Mouse (Mus musculus) heart, postnatal 36 days (tissue): ENCODE results near the gene Rbm24. TPM values are rescaled to one million over a fixed set of nuclear protein-coding genes. Genes with fewer than 3 reads are reported as not detected.

Source experiments
- DNase-seq, 2 experiments: peaks; one replicate each; pipeline ENCODE4 v3.0.0; 2021 to 2022
- intact Hi-C: fragments of 180-260 bp; cut with DNase I; formaldehyde crosslinking; loops from one replicate; pipeline ENCODE4 v1.15.1; 2025
- total RNA-seq, 2 experiments: library from RNA; stranded (reverse); gene quantifications; 2 replicates each; pipeline ENCODE4 v1.2.3; 2021

The Rbm24 gene
- total RNA-seq: 100 to 1,000 TPM; 181 to 191 TPM

DNA sequence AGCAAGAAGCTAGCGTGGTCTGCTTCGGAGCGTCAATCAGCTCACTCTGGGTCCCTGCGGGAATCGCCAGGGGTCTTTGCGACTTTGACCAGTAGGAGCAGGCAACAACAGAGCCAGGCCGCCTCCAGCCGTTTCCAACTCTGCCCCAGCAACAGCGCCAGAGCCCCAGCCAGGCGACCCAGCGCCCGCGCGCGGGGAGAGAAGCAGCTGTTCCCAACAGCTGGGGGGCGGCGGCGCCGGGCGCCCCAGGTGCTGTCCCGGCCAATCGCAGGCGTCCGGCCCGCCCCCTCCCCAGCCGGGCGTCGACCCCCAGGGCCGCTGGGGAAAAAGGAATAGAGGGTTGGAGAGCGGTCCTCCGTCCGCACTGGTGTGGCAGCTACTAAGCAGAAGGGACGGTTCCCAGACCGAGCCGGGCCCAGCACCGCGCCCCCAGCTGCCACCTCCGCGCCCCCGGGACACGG, at the start of gene Rbm24:
Rbm24 (plus strand) TSS at position 294 of the 461 bp plus-strand sequence.
- DNase-seq: peak; percentile 66 to 68
- intact Hi-C loops: loop anchor here (5.0 kb wide), 1 partner anchor 106 kb away; no protein-coding TSS in a partner anchor

DNA sequence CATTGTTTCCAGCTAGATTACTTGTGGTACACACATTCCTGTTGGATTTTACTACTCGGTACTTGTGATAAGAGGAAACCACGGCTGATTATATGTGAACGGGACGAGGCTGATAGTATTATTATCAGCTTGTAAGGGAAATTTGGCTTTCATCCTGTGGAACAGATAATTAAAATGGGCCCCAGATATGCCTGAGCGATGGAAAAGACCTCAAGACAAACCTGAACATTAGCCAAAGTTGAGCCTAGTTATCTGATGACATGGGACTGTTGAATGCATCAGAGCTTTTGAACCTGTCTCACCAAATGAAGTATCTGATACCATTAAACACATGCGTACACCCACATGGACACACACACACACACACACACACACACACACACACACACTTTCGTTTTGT, 45.4 kb upstream of the Rbm24 start:
- intact Hi-C loops: no loop called here
- no peak for DNase-seq

DNA sequence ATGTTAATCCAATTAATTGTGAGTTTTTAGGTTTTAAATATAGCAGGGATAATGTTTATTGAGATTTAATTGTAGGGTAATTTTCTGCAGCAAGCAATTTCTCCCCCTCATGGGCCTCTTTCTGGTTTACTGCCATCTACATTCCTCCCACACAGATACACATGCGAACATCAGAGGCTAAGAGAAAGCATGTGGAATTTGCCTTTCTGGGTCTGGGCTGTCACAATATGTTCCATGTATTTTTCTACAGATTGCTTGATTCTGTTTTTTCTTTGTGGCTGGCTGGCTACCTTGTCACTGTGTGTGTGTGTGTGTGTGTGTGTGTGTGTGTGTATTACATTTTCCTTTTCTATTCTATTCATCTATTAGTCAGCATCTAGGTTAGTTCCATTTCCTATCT, 42.9 kb upstream of the Rbm24 start:
- DNase-seq: no peak
- intact Hi-C loops: no loop called here

DNA sequence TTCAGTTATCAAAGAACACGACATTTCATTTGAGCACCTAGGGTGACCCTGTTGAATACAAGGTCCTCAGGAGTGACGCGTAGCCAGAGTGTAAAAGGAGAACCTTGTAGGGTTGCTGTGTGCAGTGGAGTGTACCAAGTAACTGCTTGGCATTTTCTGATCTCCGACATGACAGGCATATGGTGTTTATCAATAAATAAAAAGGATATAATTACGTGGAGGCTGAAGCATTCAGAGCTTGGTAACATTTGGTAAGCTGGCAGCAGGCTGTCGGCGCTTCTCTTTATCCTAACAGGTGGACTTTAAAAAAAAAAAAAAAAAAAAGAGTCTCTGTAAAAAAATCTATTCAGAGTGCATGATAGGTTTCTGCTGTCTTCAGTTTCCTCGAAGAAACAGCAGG, 30.8 kb upstream of the Rbm24 start:
- intact Hi-C loops: no loop called here
- no peak for DNase-seq

DNA sequence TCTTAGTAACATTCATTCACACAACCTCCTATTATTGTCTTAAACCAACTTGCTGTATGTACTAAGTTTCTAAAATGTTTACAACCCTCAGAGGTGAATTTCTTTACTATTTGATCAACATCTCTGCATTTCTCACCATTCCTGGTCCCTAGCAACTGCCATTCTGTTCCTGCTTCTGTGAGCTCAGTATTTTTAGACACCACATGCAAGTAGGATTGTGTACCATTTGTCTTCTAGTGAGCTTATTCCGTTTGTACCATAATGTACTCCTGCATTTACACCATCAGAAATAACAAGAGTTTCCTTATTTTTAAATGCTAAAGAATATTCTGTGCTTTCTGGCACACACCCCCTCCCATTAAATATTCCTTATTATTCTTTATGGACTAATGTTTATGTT, 26.6 kb upstream of the Rbm24 start:
- DNase-seq: no peak
- intact Hi-C loops: no loop called here

DNA sequence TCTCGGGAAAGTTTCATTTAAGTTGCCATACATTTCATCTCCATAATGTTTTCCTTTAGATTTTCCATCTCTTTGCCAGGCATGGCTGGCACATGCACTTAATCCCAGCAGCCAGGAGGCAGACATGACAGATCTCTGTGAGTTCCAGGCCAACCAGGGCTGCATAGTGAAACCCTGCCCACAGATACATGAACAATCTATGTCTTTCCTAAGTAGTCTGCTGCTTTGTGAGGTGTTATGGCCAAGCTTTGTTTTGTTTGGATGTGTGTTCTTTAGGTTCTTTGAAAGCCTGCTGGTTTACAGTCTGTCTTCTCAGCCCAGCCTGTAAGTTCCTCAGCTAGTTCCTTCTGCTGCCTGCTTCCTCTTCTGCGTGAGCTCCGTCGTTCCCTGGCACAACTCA, 25.3 kb upstream of the Rbm24 start:
- no peak for DNase-seq
- intact Hi-C loops: no loop called here

DNA sequence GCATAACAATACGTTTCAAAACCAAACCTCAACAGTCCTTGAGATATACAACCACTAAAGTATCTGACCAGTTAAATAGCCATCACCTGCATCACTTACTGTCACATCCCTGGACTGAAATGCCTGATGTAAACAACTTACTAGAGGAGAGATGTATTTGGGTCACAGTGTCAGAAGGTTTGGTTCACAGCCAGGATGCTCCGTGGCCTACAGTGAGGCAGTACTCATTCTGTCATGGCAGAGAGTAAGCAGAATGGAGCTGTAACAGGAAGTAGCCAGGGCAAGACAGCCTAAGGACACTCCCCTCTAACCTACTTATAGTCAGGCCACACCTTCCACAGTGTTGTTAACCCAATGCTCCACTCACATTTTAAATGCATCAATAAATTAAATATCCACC, 24.3 kb upstream of the Rbm24 start:
- intact Hi-C loops: no loop called here
- no peak for DNase-seq

DNA sequence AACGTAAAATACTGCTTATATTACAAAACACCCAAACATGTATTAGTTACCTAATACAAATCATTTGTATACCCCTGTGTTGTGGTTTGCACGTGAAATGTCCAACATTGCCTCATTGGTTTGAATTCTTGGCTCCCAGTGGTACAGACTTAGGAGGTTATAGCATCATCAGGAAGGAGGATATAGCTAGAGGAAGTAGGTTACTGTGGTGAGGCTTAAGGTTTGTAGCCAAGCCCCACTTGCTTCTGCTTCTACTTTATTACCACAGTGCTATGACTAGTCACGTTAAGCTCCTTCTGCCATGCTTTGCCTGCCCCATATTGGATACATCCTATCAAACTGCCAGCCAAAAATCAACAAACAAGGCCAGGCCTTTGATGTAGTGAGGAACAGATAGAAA, 21.0 kb upstream of the Rbm24 start:
- DNase-seq: no peak
- intact Hi-C loops: no loop called here

DNA sequence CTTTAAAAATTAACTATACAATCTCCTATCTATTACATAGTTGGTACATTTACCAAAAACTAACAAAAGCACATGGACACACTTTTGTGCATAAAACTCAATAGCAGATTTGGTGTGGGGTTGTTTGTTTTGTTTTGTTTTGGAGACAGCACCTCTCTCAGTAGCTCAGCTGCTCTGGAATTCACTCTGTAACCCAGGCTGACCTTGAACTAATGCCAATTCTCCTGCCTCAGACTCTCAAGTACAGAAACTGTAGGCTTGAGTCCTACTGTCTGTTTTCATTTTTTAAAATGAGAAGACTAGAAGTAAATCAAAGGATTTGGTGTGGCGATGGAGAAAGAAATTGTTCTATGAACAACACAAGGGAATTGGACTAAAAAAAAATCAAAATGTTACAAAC, 11.1 kb upstream of the Rbm24 start:
- DNase-seq: no peak
- intact Hi-C loops: no loop called here

DNA sequence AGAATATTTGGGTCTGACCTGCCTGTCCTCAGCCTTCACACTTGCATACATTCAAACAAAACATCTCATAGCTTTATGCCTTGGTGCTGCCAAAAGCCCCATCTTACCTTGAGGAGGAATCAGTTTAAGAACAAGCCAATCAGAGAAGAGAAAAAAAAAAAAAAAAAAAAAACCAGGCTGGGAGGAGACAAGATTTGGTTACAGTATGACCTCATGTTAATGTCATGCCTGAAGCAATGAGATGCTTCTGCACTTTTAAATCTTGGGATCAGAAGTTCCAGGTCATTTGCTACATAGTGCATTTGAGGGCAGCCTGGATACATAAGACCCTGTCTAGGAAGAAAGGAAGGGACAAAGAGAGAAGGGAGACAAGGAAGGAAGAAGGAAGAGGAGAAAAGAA, 6.0 kb upstream of the Rbm24 start:
- intact Hi-C loops: loop anchor here (5.0 kb wide), 1 partner anchor 55 kb away; no protein-coding TSS in a partner anchor
- no peak for DNase-seq

DNA sequence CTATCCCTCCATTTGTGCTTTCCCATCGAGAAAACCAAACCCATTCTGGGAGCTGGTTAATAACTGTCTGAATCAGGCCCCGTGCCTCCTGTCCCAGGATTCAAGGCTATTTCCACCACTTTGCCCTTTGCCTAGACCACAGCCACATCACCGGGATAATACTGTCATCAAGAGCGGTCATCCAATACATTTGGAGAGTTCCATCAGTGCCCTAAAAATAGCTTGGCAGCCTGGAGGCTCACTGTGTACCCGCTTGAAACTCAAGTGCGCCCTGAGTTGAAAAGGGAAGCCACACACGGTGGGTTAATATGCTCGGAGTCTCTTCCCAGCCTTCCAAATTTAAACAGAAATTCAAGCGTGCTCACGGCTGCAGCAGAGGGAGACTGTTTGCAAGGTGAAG, 4.6 kb upstream of the Rbm24 start:
- intact Hi-C loops: loop anchor here (5.0 kb wide), 1 partner anchor 56 kb away; no protein-coding TSS in a partner anchor
- DNase-seq: peak; percentile 36 to 45

DNA sequence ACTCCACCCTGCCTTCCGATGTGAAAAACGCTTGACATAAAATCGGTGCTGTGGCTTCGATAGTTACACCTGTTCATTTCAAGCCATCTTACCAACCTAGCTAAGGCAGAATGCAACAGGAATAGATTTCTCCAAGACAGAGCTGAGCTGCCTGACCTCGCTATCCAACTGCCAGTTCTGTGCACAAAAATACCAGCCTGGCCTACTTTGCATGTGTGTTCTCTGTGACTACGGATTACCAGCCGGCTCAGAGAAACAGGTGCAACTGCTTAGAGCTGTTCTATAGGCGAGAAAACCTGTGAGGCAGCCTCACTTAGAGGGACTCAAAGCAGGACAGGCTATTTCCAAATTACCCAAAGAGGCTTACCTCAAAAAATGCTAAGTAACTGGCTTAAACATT, 4.2 kb upstream of the Rbm24 start:
- peak in 1 of 2 experiments; percentile 15 for DNase-seq
- intact Hi-C loops: loop anchor here (5.0 kb wide), 1 partner anchor 57 kb away; no protein-coding TSS in a partner anchor

DNA sequence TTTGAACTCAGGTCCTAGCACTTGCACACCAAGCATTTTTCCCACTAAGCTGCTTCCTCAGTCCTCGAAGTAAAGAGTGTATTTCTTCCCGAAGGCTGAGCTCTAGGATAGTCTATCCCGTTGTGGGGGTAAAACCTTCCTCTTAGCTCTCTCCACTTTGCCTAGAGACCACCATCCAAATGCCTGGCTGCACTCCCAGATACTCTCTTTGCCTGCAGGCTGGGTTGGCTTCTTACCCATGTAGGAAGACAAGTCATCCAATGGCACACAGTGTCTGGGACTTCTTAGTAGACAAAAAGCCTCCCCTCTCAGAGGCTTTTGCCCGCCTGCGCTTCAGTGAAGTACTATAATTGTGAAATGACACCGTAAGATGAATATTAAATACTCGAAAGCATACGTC, 2.2 kb upstream of the Rbm24 start:
- intact Hi-C loops: loop anchor here (5.0 kb wide), 1 partner anchor 104 kb away; no protein-coding TSS in a partner anchor
- DNase-seq: no peak

DNA sequence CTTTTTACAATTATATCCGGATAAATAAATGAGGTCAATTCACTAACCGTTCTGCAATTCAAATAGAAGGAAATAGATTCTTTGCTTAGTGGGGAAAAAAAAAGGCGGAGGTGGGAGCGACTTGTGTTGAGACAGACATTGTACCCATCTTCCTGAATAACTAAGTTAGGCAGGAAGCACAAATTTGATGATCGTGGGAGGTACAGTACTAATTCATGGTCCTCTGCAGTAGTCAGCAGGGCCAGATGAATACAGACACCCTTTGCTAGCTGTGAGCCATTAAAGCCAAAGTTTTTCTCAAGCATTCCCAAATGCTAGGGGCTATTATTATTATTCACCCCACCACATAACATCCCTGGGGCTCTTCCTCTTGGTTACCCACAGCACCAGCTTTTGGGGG, 640 bp upstream of the Rbm24 start:
- intact Hi-C loops: loop anchor here (5.0 kb wide), 1 partner anchor 105 kb away; no protein-coding TSS in a partner anchor
- no peak for DNase-seq

DNA sequence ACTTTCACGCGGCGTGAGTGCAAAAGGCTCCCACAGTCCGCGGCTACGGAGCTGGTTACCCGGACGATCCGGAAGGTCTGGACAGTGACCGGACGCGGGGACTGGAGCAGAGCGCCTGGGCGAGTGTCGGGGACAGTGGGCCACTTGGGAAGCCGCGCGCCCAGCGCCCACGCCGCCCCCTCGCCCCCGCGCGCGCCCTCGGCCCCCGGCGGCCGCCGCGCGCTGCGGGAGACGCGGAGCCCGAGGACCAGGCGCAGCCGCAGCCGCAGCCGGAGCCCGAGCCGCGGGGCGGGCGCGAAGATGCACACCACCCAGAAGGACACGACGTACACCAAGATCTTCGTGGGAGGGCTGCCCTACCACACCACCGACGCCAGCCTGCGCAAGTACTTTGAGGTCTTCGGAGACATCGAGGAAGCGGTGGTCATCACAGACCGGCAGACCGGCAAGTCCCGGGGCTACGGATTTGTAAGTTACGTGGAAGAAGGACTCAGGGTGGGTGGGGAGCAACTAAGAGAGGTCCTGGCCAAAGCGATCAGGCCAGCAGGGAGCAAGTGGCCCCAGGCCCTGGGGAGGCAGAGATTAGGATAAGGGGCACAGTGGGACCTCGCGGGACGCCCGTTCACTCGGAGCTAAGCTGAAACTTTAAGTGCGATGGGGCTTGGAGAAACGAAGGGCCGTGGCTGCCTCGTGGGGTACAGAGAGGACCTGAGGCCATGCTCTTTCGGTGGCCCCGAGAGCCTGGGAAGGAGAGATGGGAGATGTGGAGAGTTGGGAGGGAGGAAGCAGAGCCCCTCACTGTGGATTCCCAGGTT, 704 bp downstream of the Rbm24 start:
- intact Hi-C loops: loop anchor here (5.0 kb wide), 1 partner anchor 107 kb away; no protein-coding TSS in a partner anchor
- DNase-seq: peak in 1 of 2 experiments; percentile 26

DNA sequence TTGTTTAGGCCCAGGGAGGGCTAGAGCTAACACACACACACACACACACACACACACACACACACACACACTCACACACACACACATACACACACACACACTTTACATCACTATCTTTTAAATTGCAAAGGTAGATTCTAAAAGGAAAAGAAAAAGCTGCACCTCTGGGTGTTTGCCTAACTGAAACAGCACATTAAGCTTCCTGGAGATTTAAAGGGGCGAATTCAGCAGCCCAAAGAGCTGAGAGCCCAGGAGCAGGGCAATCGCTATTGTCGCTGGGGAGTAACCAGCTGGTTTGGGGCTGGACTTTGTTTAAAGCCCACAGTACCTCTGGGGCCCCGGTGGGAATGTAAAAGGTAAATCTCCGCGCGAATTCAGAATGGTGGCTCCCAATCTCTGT, 1.4 kb downstream of the Rbm24 start:
- DNase-seq: no peak
- intact Hi-C loops: loop anchor here (5.0 kb wide), 1 partner anchor 107 kb away; no protein-coding TSS in a partner anchor

DNA sequence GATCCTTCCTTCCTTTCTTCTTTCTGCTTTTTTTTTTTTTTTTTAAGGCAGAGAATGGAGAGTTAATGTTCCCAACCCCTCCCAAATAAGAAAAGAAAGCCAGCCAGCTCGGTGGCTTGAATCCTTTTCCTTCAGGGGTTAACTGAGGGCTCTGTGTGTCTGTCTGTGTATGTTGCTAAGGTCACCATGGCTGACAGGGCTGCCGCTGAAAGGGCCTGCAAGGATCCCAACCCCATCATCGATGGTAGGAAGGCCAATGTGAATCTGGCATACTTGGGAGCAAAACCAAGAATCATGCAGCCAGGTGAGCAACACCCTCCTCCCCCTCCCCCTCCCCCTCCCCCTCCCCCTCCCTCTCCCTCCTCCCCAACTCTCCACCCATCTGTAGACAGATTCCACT, 1.9 kb downstream of the Rbm24 start:
- intact Hi-C loops: no loop called here
- DNase-seq: no peak

DNA sequence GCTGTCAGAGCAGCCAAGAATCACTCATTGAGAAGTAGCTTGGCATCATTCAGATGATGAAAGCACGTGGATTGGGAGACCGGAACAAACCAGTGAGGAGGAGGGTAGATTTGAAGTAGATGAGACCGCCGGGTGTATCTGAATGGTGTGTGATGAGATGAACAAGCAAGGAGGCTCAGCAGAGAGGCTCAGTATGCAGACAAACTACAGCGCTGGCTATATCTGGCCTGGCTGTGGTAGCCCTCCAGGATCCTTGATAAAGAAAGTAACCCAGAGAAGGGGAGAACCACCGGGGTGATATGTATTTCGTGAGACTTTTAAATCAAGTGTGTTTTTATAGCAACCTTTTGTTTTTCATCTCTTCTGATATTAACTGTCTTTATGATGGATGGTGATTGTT, 5.6 kb downstream of the Rbm24 start:
- intact Hi-C loops: no loop called here
- no peak for DNase-seq

DNA sequence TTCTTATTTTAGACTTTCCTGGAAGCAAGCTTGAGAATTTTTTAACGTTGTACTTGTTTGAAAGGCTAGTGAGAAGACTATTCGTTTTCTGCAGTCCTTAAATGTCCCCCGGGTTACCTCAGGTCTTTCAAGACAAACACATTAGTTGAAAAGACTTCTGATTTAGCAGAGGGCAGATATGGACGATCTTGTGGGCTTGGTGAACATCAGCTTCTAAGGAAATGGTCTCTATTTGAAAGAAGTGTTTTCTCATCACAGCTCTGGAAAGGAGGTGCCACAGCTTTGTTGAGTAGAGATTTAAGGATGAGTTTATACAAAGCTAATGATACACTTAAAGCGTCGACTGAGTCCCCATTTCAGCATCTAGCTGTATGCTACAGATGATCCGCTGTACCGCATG, 6.1 kb downstream of the Rbm24 start:
- DNase-seq: no peak
- intact Hi-C loops: no loop called here

DNA sequence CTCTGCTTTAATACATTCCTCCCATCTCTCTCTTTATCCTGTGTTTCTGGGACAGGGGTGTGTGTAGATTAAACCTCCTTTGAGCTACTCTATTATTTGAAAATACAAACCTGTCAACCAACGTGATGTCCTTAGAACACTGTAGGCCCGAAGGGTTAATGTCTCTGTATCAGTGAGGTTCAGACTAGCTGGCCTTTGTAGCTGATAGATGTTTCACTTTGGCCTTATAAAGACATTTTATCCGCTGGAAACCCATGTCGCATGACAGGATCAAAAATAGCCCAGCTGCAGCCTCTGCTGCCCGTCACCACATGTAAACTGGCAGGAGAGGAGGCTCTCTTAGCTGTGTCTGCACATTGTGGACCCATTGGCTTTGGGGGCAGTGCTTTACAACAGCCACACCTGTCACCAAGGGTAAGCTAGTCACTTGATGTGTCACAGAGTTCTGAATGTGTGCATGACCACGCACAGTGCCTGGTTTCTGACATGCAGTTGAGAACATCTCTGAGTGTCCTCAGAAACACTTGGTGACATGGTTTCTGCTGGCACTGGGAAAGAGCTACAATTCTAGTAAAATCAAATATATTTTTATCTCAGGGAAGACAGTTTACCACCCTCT, 8.5 kb downstream of the Rbm24 start:
- DNase-seq: peak; percentile 42 to 49
- intact Hi-C loops: loop anchor here (5.0 kb wide), 2 partner anchors 96 to 146 kb away; no protein-coding TSS in a partner anchor

DNA sequence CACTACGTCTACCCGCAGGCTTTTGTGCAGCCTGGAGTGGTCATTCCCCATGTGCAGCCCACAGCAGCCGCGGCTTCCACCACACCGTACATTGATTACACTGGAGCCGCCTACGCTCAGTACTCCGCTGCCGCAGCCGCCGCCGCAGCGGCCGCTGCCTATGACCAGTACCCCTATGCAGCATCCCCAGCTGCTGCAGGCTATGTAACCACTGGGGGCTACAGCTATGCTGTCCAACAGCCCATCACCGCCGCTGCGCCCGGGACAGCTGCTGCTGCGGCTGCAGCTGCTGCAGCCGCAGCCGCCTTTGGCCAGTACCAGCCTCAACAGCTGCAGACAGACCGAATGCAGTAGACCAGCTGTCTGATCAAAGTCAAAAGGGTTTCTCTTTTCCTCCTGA, 10.7 kb downstream of the Rbm24 start:
- intact Hi-C loops: loop anchor here (5.0 kb wide), 2 partner anchors 93 to 143 kb away; no protein-coding TSS in a partner anchor
- DNase-seq: no peak
